Mouse (Mus musculus) midbrain, embryonic 15.5 days (tissue): ENCODE results near the gene Tnrc18. TPM values are rescaled to one million over a fixed set of nuclear protein-coding genes. Genes with fewer than 3 reads are reported as not detected.

Experiments used
- ATAC-seq: fragments of 200-750 bp; cut with Nextera tagmentation; replicated peaks from 2 replicates; pipeline ENCODE4 v1.8.0; 2017; ENCODE audit warnings: moderate TSS enrichment
- H3K27ac ChIP-seq: fragments of 300-500 bp; sonication (generic); 2 replicates; pipeline ENCODE4 v1.5.1; 2015; ENCODE audit warnings: mild to moderate bottlenecking, inconsistent platforms
- H3K27me3 ChIP-seq: fragments of 300-500 bp; sonication (generic); replicated peaks from 2 replicates; pipeline ENCODE4 v1.6.1; 2015; ENCODE audit warnings: inconsistent platforms
- H3K36me3 ChIP-seq: fragments of 300-500 bp; sonication (generic); replicated peaks from 2 replicates; pipeline ENCODE4 v1.6.1; 2015; ENCODE audit warnings: inconsistent platforms
- H3K4me1 ChIP-seq: fragments of 300-500 bp; sonication (generic); 2 replicates; pipeline ENCODE4 v1.6.1; 2015; ENCODE audit warnings: inconsistent platforms
- H3K4me2 ChIP-seq: fragments of 300-500 bp; sonication (generic); 2 replicates; pipeline ENCODE4 v1.6.1; 2015; ENCODE audit warnings: inconsistent platforms, mild to moderate bottlenecking, moderate library complexity
- H3K4me3 ChIP-seq: fragments of 300-500 bp; sonication (generic); 2 replicates; pipeline ENCODE4 v1.5.1; 2015; ENCODE audit warnings: mild to moderate bottlenecking, inconsistent platforms
- H3K9ac ChIP-seq: fragments of 300-500 bp; sonication (generic); 2 replicates; pipeline ENCODE4 v1.6.1; 2015; ENCODE audit warnings: mild to moderate bottlenecking, inconsistent platforms
- H3K9me3 ChIP-seq: fragments of 300-500 bp; sonication (generic); 2 replicates; pipeline ENCODE4 v1.6.1; 2016; ENCODE audit warnings: inconsistent platforms
- WGBS: fragments of 180-500 bp; shearing (Covaris S2); methylation state at CpG from one replicate; pipeline ENCODE4 v1.1.7; 2015; ENCODE audit warnings: mixed read lengths; 5-methylcytosine and 5-hydroxymethylcytosine counted together
- polyA plus RNA-seq: library from polyadenylated mRNA; unstranded; fragments of >200 nt; fragmentation: Nextera tagmentation; extraction: Ambion mirVana; gene quantifications from 2 replicates; pipeline ENCODE4 v1.2.1, GENCODE M21; 2015

The Tnrc18 gene
- polyA plus RNA-seq, 1 experiment from 2014 or later = 38.6 TPM

DNA sequence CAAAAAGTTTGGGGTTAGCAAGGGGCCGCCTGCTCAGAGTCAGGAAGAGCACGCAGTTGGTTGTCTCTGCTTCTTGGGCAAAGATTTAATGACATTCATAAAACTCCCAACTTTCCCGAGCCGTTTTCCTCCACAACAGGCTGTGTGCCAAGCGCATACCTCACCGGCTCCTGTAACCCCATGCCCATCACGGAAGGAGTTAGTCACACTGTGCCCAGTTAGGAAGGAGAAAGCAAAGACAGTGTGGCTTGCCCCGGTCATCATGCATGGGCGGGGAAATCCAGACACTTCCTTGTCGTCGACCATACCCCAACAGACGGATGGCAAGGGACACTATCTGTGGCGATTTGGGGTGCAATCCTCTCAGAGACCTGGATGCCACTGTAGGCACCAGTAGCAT is 19.8 kb downstream of the Tnrc18 start:
- Histone ChIP-seq H3K4me1 (peaks cover 72% of the 10 kb centered on the region), H3K27ac (no peak overlapping the region; the same call in 1 of the 2 replicates), H3K27me3 (no peaks in the 10 kb centered on the region), H3K36me3 (no peaks in the 10 kb centered on the region), H3K4me2 (no peak overlapping the region), H3K9ac (no peak overlapping the region), H3K4me3 (no peak overlapping the region), H3K9me3 (no peaks in the 10 kb centered on the region)
- no peak for ATAC-seq
- WGBS = 79% methylated on average over 13 of the region's 13 CpGs

- peaks cover 69% of the 10 kb centered on the region for H3K4me1 ChIP-seq
- no peak overlapping the region for H3K4me2 ChIP-seq
- H3K9me3 ChIP-seq = no peaks in the 10 kb centered on the region
- WGBS = 79% methylated on average over 4 of the region's 4 CpGs
- H3K36me3 ChIP-seq = no peaks in the 10 kb centered on the region
- H3K9ac ChIP-seq = no peak overlapping the region
- no peak for ATAC-seq
- H3K27ac ChIP-seq = no peak overlapping the region
- H3K4me3 ChIP-seq = no peak overlapping the region
- no peaks in the 10 kb centered on the region for H3K27me3 ChIP-seq
These were observed 20.5 kb downstream of the Tnrc18 start for GRCm38 (mm10) chr5:142796921-142797320.

- peaks cover 63% of the 10 kb centered on the region for H3K4me1 ChIP-seq
- H3K4me3 ChIP-seq = no peak overlapping the region
- H3K27ac ChIP-seq = no peak overlapping the region
- H3K27me3 ChIP-seq = no peaks in the 10 kb centered on the region
- no peaks in the 10 kb centered on the region for H3K36me3 ChIP-seq
- H3K9ac ChIP-seq = no peak overlapping the region
- no peak overlapping the region for H3K4me2 ChIP-seq
- no peaks in the 10 kb centered on the region for H3K9me3 ChIP-seq
- WGBS = 76% methylated on average over 13 of the region's 13 CpGs
- ATAC-seq = no peak
These were observed 22.9 kb downstream of the Tnrc18 start for GRCm38 (mm10) chr5:142794582-142794981.

DNA sequence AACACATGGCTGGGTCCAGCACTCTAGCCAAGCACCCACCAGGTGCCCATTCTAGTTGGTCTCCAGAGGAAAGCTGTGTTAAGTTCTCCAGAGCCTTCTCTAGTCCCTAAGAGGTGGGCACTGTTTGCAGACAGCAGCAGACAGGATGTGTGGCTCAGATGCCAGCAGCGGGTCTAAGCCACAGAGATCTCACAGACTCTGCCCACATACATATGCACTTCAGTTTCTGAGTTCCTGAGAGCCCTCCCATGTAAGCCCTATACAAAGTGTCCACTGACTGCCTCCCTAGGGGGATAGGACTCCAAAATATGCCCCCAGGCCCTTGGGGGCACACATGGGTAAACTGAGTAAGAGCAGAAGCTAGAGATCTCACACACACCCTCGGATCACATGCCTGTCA is 23.3 kb downstream of the Tnrc18 start:
- no peak overlapping the region for H3K4me2 ChIP-seq
- no peak overlapping the region for H3K9ac ChIP-seq
- no peak for ATAC-seq
- H3K27me3 ChIP-seq = no peaks in the 10 kb centered on the region
- no peaks in the 10 kb centered on the region; the same call in 1 of the 2 replicates for H3K36me3 ChIP-seq
- WGBS = 93% methylated on average over 2 of the region's 2 CpGs
- peaks cover 61% of the 10 kb centered on the region for H3K4me1 ChIP-seq
- H3K27ac ChIP-seq = no peak overlapping the region
- H3K9me3 ChIP-seq = no peaks in the 10 kb centered on the region
- no peak overlapping the region for H3K4me3 ChIP-seq

DNA sequence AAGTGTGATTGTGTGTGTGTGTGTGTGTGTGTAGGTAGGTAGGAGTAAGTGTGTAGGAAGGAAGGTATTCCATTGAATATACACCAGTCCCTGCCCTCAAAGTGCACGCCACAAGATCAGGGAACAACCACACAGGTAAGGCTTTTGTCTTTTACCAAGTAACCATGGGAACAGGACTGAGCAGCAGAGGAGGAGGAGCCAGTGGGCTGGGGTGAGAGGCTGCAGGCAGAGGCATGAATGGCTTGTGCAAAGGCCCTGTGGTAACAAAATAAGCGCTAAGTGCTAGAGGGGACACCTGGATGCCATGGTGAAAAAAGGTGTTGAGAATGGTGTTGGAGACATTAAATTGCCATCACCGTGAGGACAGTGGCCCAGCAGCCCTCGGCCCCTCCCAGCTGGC is 24.9 kb downstream of the Tnrc18 start:
- Histone ChIP-seq H3K9me3 (no peaks in the 10 kb centered on the region), H3K9ac (no peak overlapping the region), H3K27ac (no peak overlapping the region), H3K27me3 (no peaks in the 10 kb centered on the region), H3K4me3 (no peak overlapping the region), H3K36me3 (peaks cover 13% of the 10 kb centered on the region), H3K4me1 (peaks cover 53% of the 10 kb centered on the region), H3K4me2 (no peak overlapping the region)
- no peak for ATAC-seq
- 85% methylated on average over 4 of the region's 4 CpGs for WGBS

GRCm38 (mm10) chr5:142788279-142788678 is 29.2 kb downstream of the Tnrc18 start:
- H3K27me3 ChIP-seq = no peaks in the 10 kb centered on the region
- H3K36me3 ChIP-seq = peaks cover 28% of the 10 kb centered on the region
- WGBS = 95% methylated on average over 23 of the region's 23 CpGs
- H3K27ac ChIP-seq = no peak overlapping the region
- ATAC-seq = no peak
- no peaks in the 10 kb centered on the region for H3K9me3 ChIP-seq
- H3K9ac ChIP-seq = no peak overlapping the region
- H3K4me2 ChIP-seq = no peak overlapping the region
- H3K4me1 ChIP-seq = peaks cover 44% of the 10 kb centered on the region
- no peak overlapping the region for H3K4me3 ChIP-seq

- no peak for ATAC-seq
- H3K27me3 ChIP-seq = no peaks in the 10 kb centered on the region
- no peaks in the 10 kb centered on the region for H3K9me3 ChIP-seq
- peaks cover 45% of the 10 kb centered on the region for H3K4me1 ChIP-seq
- no peak overlapping the region for H3K4me3 ChIP-seq
- H3K4me2 ChIP-seq = no peak overlapping the region
- peaks cover 28% of the 10 kb centered on the region for H3K36me3 ChIP-seq
- no peak overlapping the region for H3K27ac ChIP-seq
- 82% methylated on average over 37 of the region's 37 CpGs for WGBS
- H3K9ac ChIP-seq = no peak overlapping the region
These were observed 30.1 kb downstream of the Tnrc18 start for GRCm38 (mm10) chr5:142787304-142787905.

- peaks cover 41% of the 10 kb centered on the region for H3K4me1 ChIP-seq
- H3K36me3 ChIP-seq = peaks cover 28% of the 10 kb centered on the region
- H3K27me3 ChIP-seq = no peaks in the 10 kb centered on the region
- no peaks in the 10 kb centered on the region for H3K9me3 ChIP-seq
- H3K4me2 ChIP-seq = no peak overlapping the region
- no peak overlapping the region for H3K9ac ChIP-seq
- 90% methylated on average over 5 of the region's 5 CpGs for WGBS
- no peak overlapping the region for H3K27ac ChIP-seq
- ATAC-seq = no peak
- H3K4me3 ChIP-seq = no peak overlapping the region
These were observed 30.8 kb downstream of the Tnrc18 start for GRCm38 (mm10) chr5:142786709-142787108.

DNA sequence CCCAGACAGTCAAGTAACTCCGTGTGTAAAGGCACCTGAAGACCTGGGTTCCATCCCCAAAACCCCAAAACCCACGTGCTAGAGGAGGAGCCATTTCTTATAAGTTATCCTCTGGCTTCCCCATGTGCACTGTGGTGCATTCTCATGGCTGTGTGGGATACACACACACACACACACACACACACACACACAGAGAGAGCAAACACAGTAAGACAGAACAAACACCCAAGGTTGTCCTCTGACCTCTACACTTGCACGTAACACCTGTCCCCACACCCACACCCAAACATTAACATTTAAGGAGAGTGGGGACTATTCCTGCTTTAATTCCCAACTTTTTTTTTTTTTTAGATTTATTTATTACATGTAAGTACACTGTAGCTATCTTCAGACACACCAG is 31.2 kb downstream of the Tnrc18 start:
- no peak overlapping the region for H3K4me3 ChIP-seq
- ATAC-seq = no peak
- peaks cover 28% of the 10 kb centered on the region for H3K36me3 ChIP-seq
- H3K4me1 ChIP-seq = peaks cover 45% of the 10 kb centered on the region
- H3K9ac ChIP-seq = no peak overlapping the region
- H3K27ac ChIP-seq = no peak overlapping the region
- H3K27me3 ChIP-seq = no peaks in the 10 kb centered on the region
- H3K4me2 ChIP-seq = no peak overlapping the region
- H3K9me3 ChIP-seq = no peaks in the 10 kb centered on the region
- WGBS = 87% methylated on average over 3 of the region's 3 CpGs

- H3K27ac ChIP-seq = no peak overlapping the region
- peaks cover 20% of the 10 kb centered on the region for H3K36me3 ChIP-seq
These were observed 34.3 kb downstream of the Tnrc18 start for GRCm38 (mm10) chr5:142783142-142783540.

DNA sequence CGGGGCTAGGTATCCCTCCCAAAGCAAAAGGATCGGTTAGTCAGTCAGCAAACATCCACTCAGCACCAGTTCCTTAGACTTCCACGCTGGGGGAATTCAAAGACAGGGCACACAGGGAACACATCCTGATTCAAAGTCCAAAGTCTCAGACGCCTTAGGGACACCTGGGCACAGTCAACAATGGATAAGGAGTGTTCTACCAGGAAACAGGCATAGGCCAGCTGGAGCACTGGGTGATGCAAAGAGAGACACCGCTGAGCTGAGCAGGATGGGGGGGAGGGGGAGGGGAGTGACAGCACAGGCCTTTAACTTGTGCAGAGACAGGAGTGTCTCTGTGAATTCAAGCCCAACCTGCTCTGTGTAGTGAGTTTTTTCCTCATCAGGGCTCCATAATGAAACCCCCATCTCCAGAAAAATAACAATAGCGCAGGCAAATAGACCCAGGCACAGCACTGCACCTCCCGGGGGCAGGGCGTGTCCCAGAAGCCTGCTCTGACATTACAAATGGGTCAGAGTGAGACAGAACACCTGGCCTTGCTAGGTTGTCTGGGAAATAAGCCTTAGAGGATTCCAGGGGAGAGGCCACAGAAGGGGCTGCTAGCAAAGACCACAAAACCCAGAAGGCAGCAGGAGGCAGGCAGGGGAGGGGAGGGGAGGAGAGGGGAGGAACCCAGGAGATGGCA is 34.9 kb downstream of the Tnrc18 start:
- peaks cover 15% of the 10 kb centered on the region for H3K36me3 ChIP-seq
- no peak for ATAC-seq
- 90% methylated on average over 8 of the region's 8 CpGs for WGBS
- H3K4me2 ChIP-seq = no peak overlapping the region
- H3K4me1 ChIP-seq = peaks cover 56% of the 10 kb centered on the region
- H3K4me3 ChIP-seq = no peak overlapping the region
- no peaks in the 10 kb centered on the region for H3K27me3 ChIP-seq
- no peak overlapping the region for H3K27ac ChIP-seq
- H3K9ac ChIP-seq = no peak overlapping the region
- no peaks in the 10 kb centered on the region for H3K9me3 ChIP-seq

More at GRCm38 (mm10) chr5:142783142-142783540, 34.3 kb downstream of the Tnrc18 start:
- H3K4me2 ChIP-seq = no peak overlapping the region
- ATAC-seq = no peak
- H3K4me1 ChIP-seq = peaks cover 50% of the 10 kb centered on the region
- 61% methylated on average over 7 of the region's 7 CpGs for WGBS
- H3K9ac ChIP-seq = no peak overlapping the region
- no peaks in the 10 kb centered on the region for H3K27me3 ChIP-seq
- no peaks in the 10 kb centered on the region for H3K9me3 ChIP-seq
- no peak overlapping the region for H3K4me3 ChIP-seq

GRCm38 (mm10) chr5:142780579-142780978 is 36.9 kb downstream of the Tnrc18 start:
- WGBS = 60% methylated on average over 5 of the region's 5 CpGs
- H3K9ac ChIP-seq = no peak overlapping the region
- ATAC-seq = peak; percentile 34; the same call in 1 of the 2 replicates

DNA sequence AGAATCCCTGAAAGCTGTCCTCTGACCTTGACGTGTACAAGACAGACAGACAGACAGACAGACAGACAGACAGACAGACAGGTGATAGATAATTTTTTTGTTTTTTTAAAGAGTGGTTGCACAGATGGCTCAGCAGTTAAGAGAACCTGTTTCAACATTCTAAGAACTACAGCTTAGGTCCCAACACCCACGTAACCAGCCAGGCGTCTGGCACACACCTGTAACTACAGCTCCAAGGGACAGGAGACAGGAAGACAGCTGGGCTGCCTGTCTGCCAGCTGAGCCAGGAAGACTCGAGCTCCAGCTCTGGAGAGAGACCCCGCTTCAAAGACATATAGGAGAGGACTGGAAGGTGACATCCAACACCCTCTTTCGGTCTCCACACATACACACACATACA is 38.6 kb downstream of the Tnrc18 start:
- Histone ChIP-seq H3K9ac (no peak overlapping the region), H3K27ac (0 out of 2 replicates have a peak overlapping the region, but pooled peaks have one; percentile 27), H3K4me3 (no peak overlapping the region), H3K4me2 (no peak overlapping the region), H3K27me3 (no peaks in the 10 kb centered on the region), H3K4me1 (peaks cover 40% of the 10 kb centered on the region), H3K36me3 (peaks cover 21% of the 10 kb centered on the region), H3K9me3 (no peaks in the 10 kb centered on the region)
- ATAC-seq = no peak
- WGBS = 79% methylated on average over 6 of the region's 6 CpGs

More at GRCm38 (mm10) chr5:142780579-142780978, 36.9 kb downstream of the Tnrc18 start:
- Histone ChIP-seq H3K27ac (peak overlapping the region; percentile 15; the same call in 1 of the 2 replicates), H3K4me3 (no peak overlapping the region), H3K9me3 (no peaks in the 10 kb centered on the region), H3K27me3 (no peaks in the 10 kb centered on the region), H3K4me1 (peaks cover 54% of the 10 kb centered on the region), H3K36me3 (peaks cover 6% of the 10 kb centered on the region; the same call in 1 of the 2 replicates), H3K4me2 (no peak overlapping the region)
